Mouse (Mus musculus) limb, embryonic 15.5 days (tissue): ENCODE measurements around the gene Nr0b2. TPM values are rescaled to one million over a fixed set of nuclear protein-coding genes. Genes with fewer than 3 reads are reported as not detected.
A peak's percentile ranks its signal among the peaks of the same experiment; 100 is the strongest.

Experiments used
- ATAC-seq: fragments of 200-750 bp; cut with Nextera tagmentation; 2 replicates; pipeline ENCODE4 v1.8.0; 2017; ENCODE audit warnings: low read depth, moderate TSS enrichment; ENCODE audit not compliant: insufficient number of reproducible peaks, low FRiP score, low TSS enrichment
- H3K27ac ChIP-seq: fragments of 300-500 bp; sonication (generic); 2 replicates; pipeline ENCODE4 v1.5.1; 2015; ENCODE audit warnings: moderate library complexity, mild to moderate bottlenecking, inconsistent platforms
- H3K27me3 ChIP-seq: fragments of 300-500 bp; sonication (generic); 2 replicates; pipeline ENCODE4 v1.6.1; 2015; ENCODE audit warnings: inconsistent platforms
- H3K36me3 ChIP-seq: fragments of 300-500 bp; sonication (generic); 2 replicates; pipeline ENCODE4 v1.6.1; 2015; ENCODE audit warnings: inconsistent platforms
- H3K4me1 ChIP-seq: fragments of 300-500 bp; sonication (generic); 2 replicates; pipeline ENCODE4 v1.6.1; 2015; ENCODE audit warnings: inconsistent platforms
- H3K4me2 ChIP-seq: fragments of 300-500 bp; sonication (generic); 2 replicates; pipeline ENCODE4 v1.6.1; 2015; ENCODE audit warnings: mild to moderate bottlenecking, inconsistent platforms
- H3K4me3 ChIP-seq: fragments of 300-500 bp; sonication (generic); 2 replicates; pipeline ENCODE4 v1.5.1; 2015; ENCODE audit warnings: mild to moderate bottlenecking, inconsistent platforms
- H3K9ac ChIP-seq: fragments of 300-500 bp; sonication (generic); 2 replicates; pipeline ENCODE4 v1.6.1; 2015; ENCODE audit warnings: inconsistent platforms
- H3K9me3 ChIP-seq: fragments of 300-500 bp; sonication (generic); 2 replicates; pipeline ENCODE4 v1.6.1; 2016; ENCODE audit warnings: inconsistent platforms
- WGBS: fragments of 180-500 bp; shearing (Covaris S2); methylation state at CpG from one replicate; pipeline ENCODE4 v1.1.7; 2015; 5-methylcytosine and 5-hydroxymethylcytosine counted together
- polyA plus RNA-seq: library from polyadenylated mRNA; unstranded; fragments of >200 nt; fragmentation: Nextera tagmentation; extraction: Ambion mirVana; gene quantifications from 2 replicates; pipeline ENCODE4 v1.2.1, GENCODE M21; 2015

Nr0b2 gene
- polyA plus RNA-seq, 1 experiment from 2014 or later = not detected

- H3K4me3 ChIP-seq = no peak overlapping the region
- no peak overlapping the region for H3K27ac ChIP-seq
- H3K4me2 ChIP-seq = no peak overlapping the region
- no peak for ATAC-seq
- H3K36me3 ChIP-seq = peaks cover 46% of the 10 kb centered on the region
- H3K9ac ChIP-seq = no peak overlapping the region
- H3K27me3 ChIP-seq = no peaks in the 10 kb centered on the region
- H3K9me3 ChIP-seq = no peaks in the 10 kb centered on the region
- no peaks in the 10 kb centered on the region; the same call in 1 of the 2 replicates for H3K4me1 ChIP-seq
- 75% methylated on average over 16 of the region's 16 CpGs for WGBS
Measured at GRCm38 (mm10) chr4:133527788-133528187, 25.4 kb upstream of the Nr0b2 start.

- WGBS = 87% methylated on average over 3 of the region's 3 CpGs
- Histone ChIP-seq H3K4me1 (no peaks in the 10 kb centered on the region; the same call in 1 of the 2 replicates), H3K27ac (no peak overlapping the region), H3K9me3 (no peaks in the 10 kb centered on the region), H3K9ac (no peak overlapping the region), H3K36me3 (peaks cover 93% of the 10 kb centered on the region), H3K4me3 (no peak overlapping the region), H3K4me2 (no peak overlapping the region), H3K27me3 (no peaks in the 10 kb centered on the region)
- ATAC-seq = no peak
Measured at GRCm38 (mm10) chr4:133532777-133533176, 20.4 kb upstream of the Nr0b2 start.

DNA sequence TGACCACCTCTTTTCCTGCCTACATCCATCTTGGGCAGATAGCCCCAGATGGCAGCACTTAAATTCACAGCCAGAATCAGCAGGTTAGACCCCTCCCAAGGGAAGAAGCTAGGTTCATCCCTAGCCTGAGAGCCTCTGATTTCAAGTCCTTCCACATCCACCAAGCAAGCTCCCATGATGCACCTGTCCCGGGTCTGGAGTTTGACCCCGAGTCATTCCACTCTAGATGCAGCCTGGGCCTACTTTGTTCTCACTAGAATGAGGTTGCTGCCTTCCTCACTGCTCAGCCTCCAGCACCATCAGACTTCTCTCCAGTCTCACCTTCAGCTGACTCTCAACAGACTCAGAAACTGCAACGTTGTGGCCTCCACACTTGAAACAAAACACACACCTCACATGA lies 17.1 kb upstream of the Nr0b2 start:
- Histone ChIP-seq H3K9ac (no peak overlapping the region), H3K4me2 (no peak overlapping the region), H3K27me3 (no peaks in the 10 kb centered on the region), H3K9me3 (no peaks in the 10 kb centered on the region), H3K4me1 (no peaks in the 10 kb centered on the region), H3K36me3 (peaks cover 96% of the 10 kb centered on the region), H3K27ac (no peak overlapping the region), H3K4me3 (no peak overlapping the region)
- WGBS = 89% methylated on average over 3 of the region's 3 CpGs
- no peak for ATAC-seq

DNA sequence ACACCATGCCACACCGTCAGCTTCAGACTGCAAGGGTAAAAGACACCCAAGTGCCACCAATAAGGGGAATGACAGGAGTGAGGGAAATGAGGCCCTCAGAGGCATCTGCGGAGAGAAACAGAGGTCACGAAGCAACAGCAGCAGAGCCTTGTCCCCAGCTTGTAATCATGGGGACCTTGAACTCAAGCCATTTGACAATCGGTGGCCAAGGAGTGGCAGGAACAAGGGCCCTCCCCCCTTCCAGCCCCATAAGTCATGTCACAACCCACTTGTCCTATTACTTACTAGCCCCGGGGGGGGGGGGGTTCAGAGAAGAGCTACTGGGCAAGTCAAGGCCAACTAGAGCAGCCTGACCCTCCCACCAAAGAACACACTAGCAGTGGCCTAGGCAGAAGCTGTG lies 16.5 kb upstream of the Nr0b2 start:
- no peak overlapping the region for H3K4me2 ChIP-seq
- no peaks in the 10 kb centered on the region for H3K27me3 ChIP-seq
- H3K27ac ChIP-seq = no peak overlapping the region
- no peaks in the 10 kb centered on the region for H3K9me3 ChIP-seq
- 91% methylated on average over 5 of the region's 5 CpGs for WGBS
- H3K9ac ChIP-seq = no peak overlapping the region
- no peak for ATAC-seq
- peaks cover 96% of the 10 kb centered on the region for H3K36me3 ChIP-seq
- H3K4me1 ChIP-seq = no peaks in the 10 kb centered on the region
- H3K4me3 ChIP-seq = no peak overlapping the region

DNA sequence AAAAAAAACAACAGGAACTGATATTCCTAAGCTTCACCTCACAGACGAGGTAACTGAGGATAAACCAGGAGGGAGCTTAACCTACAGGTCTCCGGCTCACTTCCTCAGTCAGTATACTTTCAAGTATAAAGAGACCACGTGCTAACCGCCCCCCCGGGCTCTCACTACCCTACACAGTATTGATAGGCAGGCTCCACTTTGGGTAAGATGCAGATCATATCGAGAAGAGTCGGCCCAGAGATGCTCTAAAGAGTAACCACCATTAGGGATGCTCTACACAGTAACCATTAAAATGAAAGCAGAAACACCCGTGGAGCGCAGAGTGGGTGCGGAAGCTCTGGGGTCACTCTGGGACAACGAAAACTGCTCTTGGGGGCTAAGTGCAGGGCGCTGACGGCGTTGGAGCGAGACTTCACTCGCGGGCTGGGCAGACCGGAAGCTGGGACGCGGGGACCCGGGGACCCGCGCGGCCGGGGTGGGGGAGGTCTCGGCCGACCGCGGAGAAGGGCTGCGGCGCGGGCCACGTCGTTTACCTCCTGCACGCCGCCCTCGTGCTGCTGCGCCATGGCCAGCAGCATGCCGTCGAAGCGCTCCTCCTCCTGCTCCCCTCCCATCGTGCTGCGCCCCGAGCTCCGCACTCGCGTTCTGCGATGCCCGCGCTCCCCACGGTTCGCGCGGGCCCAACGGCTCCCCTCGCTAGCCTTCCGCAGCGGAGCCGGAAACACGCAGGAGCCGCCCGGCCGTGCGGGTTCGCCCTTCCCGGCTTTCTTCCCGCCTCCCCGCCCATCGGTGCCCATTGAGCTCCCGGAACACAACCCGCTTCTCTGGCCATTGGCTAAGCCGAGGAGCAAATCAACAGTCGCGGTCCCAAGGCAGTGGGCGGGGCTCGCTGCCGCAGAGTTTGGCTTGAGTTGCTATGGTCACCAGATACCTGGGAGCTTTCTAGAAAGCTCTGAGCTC lies 7.6 kb upstream of the Nr0b2 start, which contains the start of gene Nudc:
Gene Nudc (minus strand): TSS at position 725 of the 960 bp plus-strand sequence.
- Histone ChIP-seq H3K27ac (peak within 1 kb of the TSS; percentile 67), H3K9ac (peak within 1 kb of the TSS; percentile 80), H3K4me2 (peak within 1 kb of the TSS; percentile 66), H3K27me3 (no peaks in the 10 kb centered on the region), H3K4me3 (peak within 1 kb of the TSS; percentile 85), H3K4me1 (peaks cover 15% of the 10 kb centered on the region), H3K9me3 (no peaks in the 10 kb centered on the region), H3K36me3 (peaks cover 29% of the 10 kb centered on the region)
- WGBS = under 1% methylated on average over 77 of the region's 77 CpGs
- ATAC-seq = peak; percentile 96

DNA sequence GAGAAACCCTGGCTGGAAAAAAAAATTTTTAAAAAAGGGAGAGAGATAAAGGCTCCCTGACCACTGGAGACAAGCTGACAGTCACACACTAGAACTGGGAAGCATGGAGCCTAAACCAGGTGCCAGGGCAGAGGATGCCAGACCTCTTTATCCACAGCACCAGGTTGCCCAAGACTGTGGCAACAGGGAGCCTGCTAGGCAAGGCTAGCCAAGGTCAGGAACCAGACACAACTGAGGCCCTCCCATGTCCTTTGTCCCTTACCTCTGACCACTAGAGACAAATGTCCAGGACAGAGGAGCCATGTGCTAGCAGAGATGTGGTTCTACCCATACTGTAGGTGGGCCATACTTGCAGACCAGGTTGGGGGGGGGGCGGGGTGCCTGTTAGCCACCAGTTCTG lies 1.1 kb upstream of the Nr0b2 start:
- H3K9ac ChIP-seq = no peak overlapping the region
- no peak overlapping the region for H3K4me3 ChIP-seq
- no peaks in the 10 kb centered on the region for H3K9me3 ChIP-seq
- no peak overlapping the region for H3K4me2 ChIP-seq
- ATAC-seq = no peak
- H3K36me3 ChIP-seq = no peaks in the 10 kb centered on the region
- H3K4me1 ChIP-seq = no peaks in the 10 kb centered on the region
- 70% methylated on average over 1 of the region's 1 CpGs for WGBS
- H3K27me3 ChIP-seq = peaks cover 17% of the 10 kb centered on the region; the same call in 1 of the 2 replicates
- H3K27ac ChIP-seq = no peak overlapping the region

DNA sequence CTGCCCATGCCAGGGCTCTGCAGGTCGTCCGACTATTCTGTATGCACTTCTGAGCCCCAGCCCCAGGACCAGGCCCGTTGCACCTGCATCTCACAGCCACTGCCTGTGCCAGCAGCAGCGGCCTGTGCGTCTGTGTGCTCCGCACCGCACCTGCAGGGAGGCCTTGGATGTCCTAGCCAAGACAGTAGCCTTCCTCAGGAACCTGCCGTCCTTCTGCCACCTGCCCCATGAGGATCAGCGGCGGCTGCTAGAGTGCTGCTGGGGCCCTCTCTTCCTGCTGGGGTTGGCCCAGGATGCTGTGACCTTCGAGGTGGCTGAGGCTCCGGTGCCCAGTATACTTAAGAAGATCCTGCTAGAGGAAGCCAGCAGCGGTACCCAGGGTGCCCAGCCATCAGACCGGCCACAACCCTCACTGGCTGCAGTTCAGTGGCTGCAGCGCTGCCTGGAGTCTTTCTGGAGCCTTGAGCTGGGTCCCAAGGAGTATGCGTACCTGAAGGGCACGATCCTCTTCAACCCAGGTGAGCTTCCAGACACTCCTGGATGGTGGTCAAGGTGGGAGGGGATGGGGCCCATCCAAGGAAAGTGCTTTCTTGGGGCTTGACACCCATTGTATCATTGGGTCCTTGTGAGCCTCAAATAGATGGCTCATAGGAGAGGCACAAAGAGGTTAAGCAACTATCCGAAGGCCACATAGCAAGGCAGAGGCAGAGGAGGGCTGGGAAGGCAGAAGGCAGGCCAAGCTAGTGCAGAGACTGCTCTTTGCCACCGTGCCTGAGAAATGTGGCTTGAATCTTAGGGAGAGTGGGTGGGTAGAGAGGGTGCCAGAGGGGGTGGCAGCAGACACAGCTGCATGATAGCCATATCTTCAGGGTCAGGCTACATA lies 513 bp downstream of the Nr0b2 start:
- H3K36me3 ChIP-seq = no peaks in the 10 kb centered on the region
- H3K4me2 ChIP-seq = no peak overlapping the region
- H3K4me1 ChIP-seq = no peaks in the 10 kb centered on the region
- H3K27ac ChIP-seq = no peak overlapping the region
- H3K9ac ChIP-seq = no peak overlapping the region
- no peaks in the 10 kb centered on the region for H3K9me3 ChIP-seq
- no peak for ATAC-seq
- no peak overlapping the region for H3K4me3 ChIP-seq
- 73% methylated on average over 19 of the region's 19 CpGs for WGBS
- peaks cover 17% of the 10 kb centered on the region; the same call in 1 of the 2 replicates for H3K27me3 ChIP-seq

DNA sequence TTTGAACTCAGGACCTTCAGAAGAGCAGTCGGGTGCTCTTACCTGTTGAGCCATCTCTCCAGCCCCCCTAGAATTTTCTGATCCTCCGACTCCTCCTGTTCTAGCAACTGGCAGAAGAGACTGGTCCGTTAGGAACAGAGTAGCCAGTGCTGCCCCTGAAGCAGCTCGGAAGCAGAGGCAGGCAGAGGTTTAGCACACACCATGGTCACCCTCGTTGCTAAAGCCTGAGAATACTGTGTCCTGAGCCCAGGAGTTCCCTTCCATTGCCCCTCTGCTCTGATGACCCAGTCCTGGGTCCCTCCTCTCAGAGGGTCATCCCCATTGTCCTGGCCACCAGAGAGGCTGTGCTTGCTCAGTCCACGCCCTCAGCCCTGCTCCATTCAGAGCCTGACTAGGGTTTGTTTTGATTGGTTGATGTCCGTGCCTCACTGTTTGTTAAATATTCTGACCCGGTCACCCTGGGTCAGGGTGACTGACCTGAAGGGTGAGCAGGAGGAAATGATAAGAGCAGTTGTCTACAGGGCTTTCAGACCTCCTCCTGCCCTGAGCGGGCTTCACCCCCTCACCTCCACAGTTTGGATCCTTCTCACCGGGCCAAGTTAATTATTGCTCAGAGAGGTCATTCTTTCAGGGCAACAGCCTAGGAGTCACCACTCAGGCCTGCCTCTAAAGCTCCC lies 4.0 kb downstream of the Nr0b2 start:
- Histone ChIP-seq H3K27me3 (peaks cover 12% of the 10 kb centered on the region; the same call in 1 of the 2 replicates), H3K9ac (no peak overlapping the region), H3K36me3 (no peaks in the 10 kb centered on the region), H3K9me3 (no peaks in the 10 kb centered on the region), H3K4me3 (no peak overlapping the region), H3K27ac (no peak overlapping the region), H3K4me1 (no peaks in the 10 kb centered on the region), H3K4me2 (no peak overlapping the region)
- WGBS = 42% methylated on average over 10 of the region's 10 CpGs
- no peak for ATAC-seq

DNA sequence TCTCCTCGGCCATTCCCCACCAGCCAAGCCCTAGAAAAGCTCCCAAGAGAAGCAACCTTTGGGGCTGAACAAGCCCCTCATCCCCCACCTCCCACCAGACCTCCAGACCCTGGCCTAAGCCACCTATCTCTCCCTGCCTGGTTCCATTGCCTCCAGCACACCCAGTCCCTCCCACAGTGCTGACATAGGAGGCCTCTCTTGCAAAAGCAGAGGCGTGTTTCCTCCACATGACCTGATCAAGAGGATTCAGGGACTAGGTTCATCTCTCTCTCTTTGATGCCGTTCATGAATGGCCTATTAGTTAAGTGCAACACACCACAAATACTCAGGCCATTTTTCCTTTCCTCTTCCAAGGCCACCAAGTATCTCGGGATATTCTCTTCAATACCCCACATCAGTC lies 6.7 kb downstream of the Nr0b2 start:
- H3K4me1 ChIP-seq = no peaks in the 10 kb centered on the region

GRCm38 (mm10) chr4:133561622-133562021 lies 8.4 kb downstream of the Nr0b2 start:
- 44% methylated on average over 4 of the region's 4 CpGs for WGBS

More for the DNA sequence above, 6.7 kb downstream of the Nr0b2 start:
- no peak overlapping the region for H3K4me3 ChIP-seq
- no peaks in the 10 kb centered on the region for H3K9me3 ChIP-seq
- WGBS = 68% methylated on average over 4 of the region's 4 CpGs
- no peak overlapping the region for H3K9ac ChIP-seq
- H3K4me2 ChIP-seq = no peak overlapping the region
- H3K27me3 ChIP-seq = peaks cover 6% of the 10 kb centered on the region; the same call in 1 of the 2 replicates
- no peak for ATAC-seq
- no peak overlapping the region for H3K27ac ChIP-seq
- no peaks in the 10 kb centered on the region for H3K36me3 ChIP-seq

GRCm38 (mm10) chr4:133563123-133563571 lies 10.0 kb downstream of the Nr0b2 start:
- ATAC-seq = no peak
- no peak overlapping the region for H3K27ac ChIP-seq
- WGBS = 66% methylated on average over 11 of the region's 11 CpGs

More at GRCm38 (mm10) chr4:133561622-133562021, 8.4 kb downstream of the Nr0b2 start:
- Histone ChIP-seq H3K36me3 (no peaks in the 10 kb centered on the region), H3K27me3 (no peaks in the 10 kb centered on the region), H3K4me1 (no peaks in the 10 kb centered on the region), H3K9ac (no peak overlapping the region), H3K4me3 (no peak overlapping the region), H3K4me2 (no peak overlapping the region), H3K27ac (no peak overlapping the region), H3K9me3 (no peaks in the 10 kb centered on the region)
- ATAC-seq = no peak

More at GRCm38 (mm10) chr4:133563123-133563571, 10.0 kb downstream of the Nr0b2 start:
- Histone ChIP-seq H3K36me3 (no peaks in the 10 kb centered on the region), H3K4me3 (no peak overlapping the region), H3K4me1 (no peaks in the 10 kb centered on the region), H3K4me2 (no peak overlapping the region), H3K9me3 (no peaks in the 10 kb centered on the region), H3K9ac (no peak overlapping the region), H3K27me3 (no peaks in the 10 kb centered on the region)
